16 mouse cellular contexts compared by ENCODE assay signal in genomic region chr2:157211731-157212130, GRCm38 (mm10).
"Had no signal": no experiment of that assay in that cellular context is flagged by ENCODE, and none has a peak within 500 bp of the region (broad histone marks: within the 10 kb centered on the region; RNA-seq: fewer than 3 reads in every experiment).

No protein-coding gene starts in this region.

- DNase-seq: kidney, adult 2 months; kidney, postnatal 25 days; layer of hippocampus, adult 9-11 months; lung, adult 18-20 months; lung, postnatal 10 days; thymus, adult 2 months; thymus, postnatal 14 days; thymus, postnatal 4 days had no signal

- H3K4me3 ChIP-seq: layer of hippocampus, adult 2 months; liver, embryonic 12.5 days; liver, embryonic 15.5 days; lung, embryonic 15.5 days; midbrain, embryonic 13.5 days had no signal

- H3K27ac ChIP-seq: kidney, postnatal 0 days; layer of hippocampus, adult 2 months; liver, embryonic 12.5 days; liver, embryonic 15.5 days; lung, embryonic 15.5 days; macrophage; midbrain, embryonic 13.5 days; stomach, postnatal 0 days had no signal

- H3K27me3 ChIP-seq: liver, embryonic 12.5 days; lung, embryonic 15.5 days; midbrain, embryonic 13.5 days had no signal

- H3K36me3 ChIP-seq: liver, embryonic 12.5 days; liver, embryonic 15.5 days; lung, embryonic 15.5 days; midbrain, embryonic 13.5 days had no signal

- H3K4me1 ChIP-seq: liver, embryonic 12.5 days; liver, embryonic 15.5 days; lung, embryonic 15.5 days; midbrain, embryonic 13.5 days had no signal

- H3K9ac ChIP-seq: liver, embryonic 12.5 days; liver, embryonic 15.5 days; lung, embryonic 15.5 days; midbrain, embryonic 13.5 days had no signal
